ENCODE assay signal across 9 mouse cellular contexts in the genomic region with DNA sequence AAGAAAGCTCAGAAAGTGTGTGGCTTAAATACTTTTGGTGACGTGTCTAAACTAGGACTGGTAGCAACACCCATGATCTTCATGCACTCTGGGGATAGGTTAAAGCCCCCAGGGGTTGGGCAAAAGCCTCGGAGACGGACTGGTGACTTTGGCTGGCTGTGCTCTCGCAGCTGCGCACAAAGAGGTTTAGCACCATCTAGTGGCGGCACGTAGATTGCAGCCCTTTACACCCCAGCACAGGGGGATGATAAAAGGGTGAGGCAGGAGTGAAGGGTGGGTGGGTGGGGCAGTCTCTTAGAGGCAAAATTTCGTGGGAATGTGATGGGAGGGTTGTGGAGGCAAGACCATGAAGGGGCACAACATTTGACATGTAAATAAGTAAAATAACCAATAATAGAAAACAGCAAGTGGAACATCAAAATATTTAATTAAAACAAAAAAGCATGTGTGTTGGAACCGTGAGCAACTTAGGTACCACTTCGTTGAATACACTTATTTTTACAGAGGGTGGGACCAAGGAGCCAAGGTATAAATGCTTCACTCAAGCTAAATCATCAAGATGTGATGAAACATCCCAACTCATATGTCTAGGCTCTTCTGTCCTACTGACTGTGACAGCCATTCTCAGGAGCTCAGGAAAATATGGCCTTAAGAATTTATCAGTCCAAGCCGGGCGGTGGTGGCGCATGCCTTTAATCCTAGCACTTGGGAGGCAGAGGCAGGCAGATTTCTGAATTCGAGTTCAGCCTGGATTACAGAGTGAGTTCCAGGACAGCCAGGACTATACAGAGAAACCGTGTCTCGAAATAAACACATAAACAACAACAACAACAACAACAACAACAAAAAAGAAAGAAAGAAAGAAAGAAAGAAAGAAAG. TPM values are rescaled to one million over a fixed set of nuclear protein-coding genes. Genes with fewer than 3 reads are reported as not detected.
A peak's percentile ranks its signal among the peaks of the same experiment; 100 is the strongest.
DNase-seq lines count a peak whose midpoint lies in the region; ATAC-seq lines count a peak whose summit lies in the region.
"Not testable (repeated sequence)": the region's sequence is repeated elsewhere in the genome, so short reads cannot be mapped to it uniquely, and the experiment has no call there.
"Had no signal": no experiment of that assay in that cellular context is flagged by ENCODE, and none has a peak within 500 bp of the region (broad histone marks: within the 10 kb centered on the region; RNA-seq: fewer than 3 reads in every experiment).

No protein-coding gene starts in this region.

- peak; percentile 64 for DNase-seq in embryo, embryonic 11 days
- peak; percentile 96 for DNase-seq in heart, adult 11 months
- peak; percentile 79 for DNase-seq in intestine, embryonic 14.5 days (ENCODE audit: low spot score)
- peak; percentile 68 to 80 for DNase-seq in left cerebral cortex, adult 18-20 months (ENCODE audit: low spot score in 2 of 2)
- peak; percentile 84 for DNase-seq in lung, postnatal 14 days
- peak; percentile 80 to 82 for DNase-seq in right cerebral cortex, adult 2 months (ENCODE audit: low spot score in 2 of 2)
- peak; percentile 85 for DNase-seq in thymus, postnatal 4 days

- peaks cover 24% of the 10 kb centered on the region for H3K27me3 ChIP-seq in intestine, embryonic 14.5 days (replicated peaks; ENCODE audit: control insufficient read depth, insufficient read depth, low read length)

- H3K36me3 ChIP-seq in intestine, embryonic 14.5 days (ENCODE audit: control insufficient read depth, insufficient read depth, low read length) = not testable (repeated sequence)

- H3K4me3 ChIP-seq in intestine, embryonic 14.5 days (ENCODE audit: low read depth, low read length) = not testable (repeated sequence)

- peak; percentile 40 for ATAC-seq in activated CD4-positive, CD25-positive, alpha-beta regulatory T cell, adult 4 months
- peak; percentile 45; the same call in 1 of the 2 replicates for ATAC-seq in intestine, embryonic 14.5 days (replicated peaks; ENCODE audit: low FRiP score, low TSS enrichment, low read depth)

- peak overlapping the region; percentile 42 for H3K4me2 ChIP-seq in intestine, embryonic 14.5 days (ENCODE audit: low read length)

- not testable (repeated sequence) for H3K4me1 ChIP-seq in intestine, embryonic 14.5 days (replicated peaks; ENCODE audit: control insufficient read depth, insufficient read depth, low read length)

- H3K9me3 ChIP-seq in intestine, embryonic 14.5 days (ENCODE audit: control insufficient read depth, low read length) = not testable (repeated sequence)

- not testable (repeated sequence) for H3K27ac ChIP-seq in intestine, embryonic 14.5 days (ENCODE audit: low read depth)

- H3K9ac ChIP-seq in intestine, embryonic 14.5 days (ENCODE audit: low read length) = not testable (repeated sequence)

- WGBS in intestine, embryonic 14.5 days = 34% methylated on average over 13 of the region's 16 CpGs

RNA-seq across cellular contexts. Expression of a gene that starts 5.6 kb away (rescaled TPM):
- polyA plus RNA-seq in activated CD4-positive, CD25-positive, alpha-beta regulatory T cell, adult 4 months (2017; shearing (Covaris generic)) = 10 to 100 TPM in 1 of 2 experiments, 1 to 10 TPM in 1; 1.8 to 13.9 TPM
- polyA plus RNA-seq in intestine, embryonic 14.5 days (2014; fragmentation: Nextera tagmentation; extraction: Ambion mirVana) = 0.28 and 0.55 TPM in 2 replicates
- total RNA-seq in left cerebral cortex, adult 18-20 months (2021) = under 1 TPM; 0.33 to 0.37 TPM
- total RNA-seq: layer of hippocampus, postnatal 14 days had no signal

RNA-seq across cellular contexts. Expression of a gene that starts 5.6 kb away (rescaled TPM):
- polyA plus RNA-seq in activated CD4-positive, CD25-positive, alpha-beta regulatory T cell, adult 4 months (2017; shearing (Covaris generic)) = not detected
- 4.7 and 6.6 TPM in 2 replicates for polyA plus RNA-seq in intestine, embryonic 14.5 days (2014; fragmentation: Nextera tagmentation; extraction: Ambion mirVana)
- not detected for total RNA-seq in left cerebral cortex, adult 18-20 months (2021)
- total RNA-seq: layer of hippocampus, postnatal 14 days had no signal

RNA-seq across cellular contexts. Expression of a gene that starts 14.9 kb away (rescaled TPM):
- polyA plus RNA-seq in activated CD4-positive, CD25-positive, alpha-beta regulatory T cell, adult 4 months (2017; shearing (Covaris generic)) = 10 to 100 TPM; 12.5 to 23.0 TPM
- polyA plus RNA-seq in intestine, embryonic 14.5 days (2014; fragmentation: Nextera tagmentation; extraction: Ambion mirVana) = 31.6 and 32.8 TPM in 2 replicates
- under 1 TPM; 0.35 to 0.77 TPM for total RNA-seq in left cerebral cortex, adult 18-20 months (2021)
